Mouse (Mus musculus) brain, embryonic 18.5 days (tissue): ENCODE data around the gene Rnf145.
"Not testable (repeated sequence)": the region's sequence is repeated elsewhere in the genome, so short reads cannot be mapped to it uniquely, and the experiment has no call there.

Experiments used
- DNase-seq: peaks from one replicate; pipeline ENCODE4 v3.0.0-alpha.2; 2012; ENCODE audit warnings: low read depth, low spot score

Rnf145 gene

GRCm38 (mm10) chr11:44562389-44563135 is 43.8 kb downstream of the Rnf145 start:
- DNase-seq, result no peak

DNA sequence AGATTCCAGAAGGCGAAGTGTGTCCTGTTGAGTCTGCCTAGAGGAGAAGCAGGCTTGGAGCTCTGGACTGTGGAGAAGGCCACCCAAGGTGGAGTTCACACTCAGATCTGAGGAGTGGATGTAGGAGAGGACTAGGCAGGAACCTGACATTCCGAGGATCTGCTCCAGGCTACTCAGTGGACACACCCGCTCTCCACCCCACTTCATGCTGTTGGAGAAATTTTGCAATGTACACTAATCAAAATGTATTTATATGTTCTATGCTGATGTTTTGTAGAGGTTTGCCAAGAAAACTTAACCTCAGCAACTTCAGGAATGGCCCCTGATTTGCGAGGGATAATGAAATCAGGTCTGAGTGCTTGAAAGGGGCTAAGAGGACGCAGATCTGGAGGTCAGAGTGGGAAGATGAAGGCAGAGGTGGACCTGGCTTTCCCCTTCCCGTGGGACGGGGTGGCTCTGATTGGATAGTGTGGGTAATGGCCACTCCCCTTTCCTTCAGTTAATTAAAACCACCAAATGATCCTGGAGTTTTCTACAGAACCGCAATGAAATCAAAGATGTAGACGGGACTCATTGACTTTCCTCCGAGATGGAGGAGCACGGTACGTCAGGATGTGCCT is 45.6 kb downstream of the Rnf145 start:
- DNase-seq, result no peak

DNA sequence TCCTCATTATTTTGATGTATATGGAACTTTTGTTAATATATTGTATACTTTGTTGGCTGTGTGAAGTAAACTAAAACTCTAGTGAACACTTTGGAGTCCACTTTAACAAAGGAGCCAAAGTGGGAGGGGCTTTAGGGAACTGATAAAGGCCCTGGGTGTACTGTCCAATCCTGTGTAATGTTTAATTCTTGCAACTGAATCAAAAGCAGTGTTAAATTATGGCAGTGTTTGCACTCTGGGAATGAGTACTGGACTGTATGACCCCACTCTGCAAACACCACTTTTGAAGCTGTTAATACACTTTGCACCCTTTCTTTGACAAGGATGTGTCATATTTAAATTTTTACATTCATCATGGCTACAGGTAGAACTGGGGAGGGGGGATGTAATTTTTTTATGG is 46.2 kb downstream of the Rnf145 start:
- no peak for DNase-seq

DNA sequence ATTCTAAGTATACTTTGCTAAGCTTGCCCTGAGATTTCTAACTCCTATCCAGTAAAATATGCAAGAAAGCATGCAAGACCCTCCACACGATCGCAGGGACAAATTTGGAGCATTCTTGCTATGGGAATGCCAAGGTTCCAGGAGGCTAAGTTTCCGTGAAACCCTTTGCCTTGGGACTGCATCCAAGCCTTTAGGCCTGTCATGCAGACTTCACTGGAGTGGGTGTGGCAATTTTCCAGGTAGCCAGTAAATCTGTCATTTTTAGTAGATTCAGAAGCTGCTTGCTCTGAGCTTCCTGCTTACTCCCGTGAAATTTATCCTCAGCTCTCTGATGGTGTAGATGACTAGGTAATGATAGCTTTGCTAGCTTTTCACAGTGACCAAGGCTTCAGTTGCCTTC is 51.6 kb downstream of the Rnf145 start:
- DNase-seq, result not testable (repeated sequence)

DNA sequence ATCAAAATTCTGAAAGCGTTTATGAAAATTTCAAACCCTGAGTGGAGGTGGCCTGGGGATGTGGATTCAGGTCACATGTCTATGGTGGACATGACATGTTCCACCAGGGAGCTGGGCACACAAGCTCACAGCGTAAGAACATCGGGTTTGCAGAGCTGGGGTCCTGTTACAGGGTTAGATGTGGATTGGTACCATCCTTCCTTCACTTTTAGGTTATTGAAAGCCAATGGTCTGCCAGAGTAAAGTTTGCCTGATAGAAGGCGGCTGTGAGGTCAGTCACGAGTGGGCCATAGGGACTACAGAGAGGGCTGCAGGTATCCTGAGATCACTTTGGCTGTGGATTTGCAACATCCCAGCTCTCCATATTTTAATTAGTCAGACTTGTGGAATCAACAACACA is 54.0 kb downstream of the Rnf145 start:
- no peak for DNase-seq

DNA sequence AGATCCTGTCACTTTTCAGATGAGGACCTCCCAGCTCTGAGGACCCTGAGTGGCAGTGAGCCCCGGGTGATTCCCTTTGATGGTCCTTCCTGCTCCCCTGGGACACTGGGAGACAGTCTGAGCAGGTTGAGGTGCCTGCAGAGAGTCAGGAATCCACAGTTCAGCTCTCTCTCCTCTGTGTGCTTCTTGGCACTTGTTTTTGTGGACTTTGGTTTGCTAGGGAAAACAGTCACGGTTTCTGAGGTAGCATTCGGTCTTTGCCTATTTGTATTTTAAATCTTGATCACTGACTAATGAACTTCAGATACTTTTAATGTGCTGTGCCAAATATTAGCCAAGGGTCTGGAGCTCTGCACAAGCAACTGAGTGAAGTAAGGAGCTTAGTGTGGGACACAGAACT is 54.6 kb downstream of the Rnf145 start:
- no peak for DNase-seq

GRCm38 (mm10) chr11:44574391-44574790 is 55.6 kb downstream of the Rnf145 start:
- no peak for DNase-seq

- DNase-seq, result no peak
Measured at GRCm38 (mm10) chr11:44574820-44575219, 56.1 kb downstream of the Rnf145 start.

GRCm38 (mm10) chr11:44577911-44578310 is 59.1 kb downstream of the Rnf145 start:
- no peak for DNase-seq

DNA sequence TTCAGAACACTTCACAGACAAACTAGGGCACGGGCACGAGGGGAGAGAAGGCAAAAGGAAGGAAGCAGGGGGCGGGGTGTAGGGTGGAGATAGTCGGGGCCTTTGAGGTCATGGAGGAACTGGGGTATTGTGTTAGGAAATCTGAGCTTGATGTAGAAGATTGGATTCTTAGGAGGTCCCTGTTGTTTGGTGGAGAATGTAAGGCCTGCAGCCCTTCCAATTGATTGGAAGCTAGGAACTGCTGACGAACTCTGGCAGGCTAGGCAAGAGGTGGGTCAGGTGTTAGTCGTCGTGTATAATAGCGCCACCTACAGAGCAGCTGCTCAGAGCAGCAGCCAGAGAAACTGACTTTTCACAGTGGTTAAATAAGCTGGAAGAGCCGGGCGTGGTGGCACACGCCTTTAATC is 62.5 kb downstream of the Rnf145 start:
- no peak for DNase-seq

- peak; percentile 67 for DNase-seq
Measured at GRCm38 (mm10) chr11:44586047-44586696, 67.4 kb downstream of the Rnf145 start.

DNA sequence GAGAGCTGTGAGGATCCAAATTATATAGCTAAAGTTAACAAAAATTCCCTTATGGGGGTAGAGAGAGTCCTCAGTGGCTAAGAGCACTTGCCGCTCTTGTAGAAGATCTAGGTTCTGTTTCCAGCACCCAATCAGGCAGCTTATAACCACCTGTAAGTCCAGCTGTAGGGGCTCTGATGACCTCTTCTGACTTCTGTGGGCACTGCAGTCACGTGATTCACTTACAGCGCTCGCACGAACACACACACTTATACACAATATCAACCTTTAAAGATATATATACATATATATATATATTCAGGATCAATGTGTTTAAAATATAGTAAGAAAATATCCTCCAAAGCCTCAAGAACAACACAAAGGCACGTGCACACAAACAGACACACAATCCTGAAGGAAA is 74.3 kb downstream of the Rnf145 start:
- DNase-seq, result no peak

GRCm38 (mm10) chr11:44594768-44595167 is 76.0 kb downstream of the Rnf145 start:
- no peak for DNase-seq

DNA sequence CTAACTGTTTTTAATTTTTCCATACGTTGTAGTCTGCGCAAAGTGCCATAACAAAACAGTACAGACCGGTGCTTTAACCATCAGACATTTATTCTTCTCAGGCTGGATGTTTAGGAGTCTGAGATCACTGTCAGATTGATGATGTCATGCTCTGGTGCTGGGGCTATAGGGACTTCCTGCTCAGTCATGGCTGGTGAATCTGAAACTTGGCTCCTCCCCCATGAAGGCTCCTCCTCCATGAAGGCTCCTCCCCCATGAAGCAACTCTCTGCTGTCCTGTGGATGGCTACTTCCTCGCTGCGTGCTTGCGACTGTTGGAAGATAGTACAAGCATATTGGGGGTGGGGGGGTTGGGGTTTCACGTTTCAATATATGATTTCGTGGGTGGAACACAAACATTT is 88.1 kb downstream of the Rnf145 start:
- DNase-seq, result no peak

- no peak for DNase-seq
Measured at GRCm38 (mm10) chr11:44608646-44609045, 89.9 kb downstream of the Rnf145 start.

- DNase-seq, result peak; percentile 74
Measured at GRCm38 (mm10) chr11:44610971-44611781, 92.4 kb downstream of the Rnf145 start.

DNA sequence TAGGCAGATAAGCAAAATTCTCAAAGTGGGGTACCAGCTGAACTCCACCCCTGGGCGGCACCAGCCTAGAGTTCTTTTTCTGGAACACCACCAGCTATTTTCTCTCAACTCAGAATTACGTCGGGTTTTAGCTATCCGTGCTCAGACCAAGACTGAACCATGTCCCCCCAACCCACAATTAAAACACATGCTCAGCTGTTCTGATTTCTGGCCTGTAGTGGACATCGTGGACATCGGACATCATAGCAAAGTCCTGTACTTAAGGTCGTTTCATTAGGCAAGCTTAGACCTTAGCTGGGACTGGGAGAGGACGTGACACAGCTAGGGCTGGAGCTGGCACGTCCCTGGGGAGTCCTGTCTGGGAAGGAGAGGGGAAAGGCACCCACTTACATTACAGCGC is 93.4 kb downstream of the Rnf145 start:
- DNase-seq, result no peak

DNA sequence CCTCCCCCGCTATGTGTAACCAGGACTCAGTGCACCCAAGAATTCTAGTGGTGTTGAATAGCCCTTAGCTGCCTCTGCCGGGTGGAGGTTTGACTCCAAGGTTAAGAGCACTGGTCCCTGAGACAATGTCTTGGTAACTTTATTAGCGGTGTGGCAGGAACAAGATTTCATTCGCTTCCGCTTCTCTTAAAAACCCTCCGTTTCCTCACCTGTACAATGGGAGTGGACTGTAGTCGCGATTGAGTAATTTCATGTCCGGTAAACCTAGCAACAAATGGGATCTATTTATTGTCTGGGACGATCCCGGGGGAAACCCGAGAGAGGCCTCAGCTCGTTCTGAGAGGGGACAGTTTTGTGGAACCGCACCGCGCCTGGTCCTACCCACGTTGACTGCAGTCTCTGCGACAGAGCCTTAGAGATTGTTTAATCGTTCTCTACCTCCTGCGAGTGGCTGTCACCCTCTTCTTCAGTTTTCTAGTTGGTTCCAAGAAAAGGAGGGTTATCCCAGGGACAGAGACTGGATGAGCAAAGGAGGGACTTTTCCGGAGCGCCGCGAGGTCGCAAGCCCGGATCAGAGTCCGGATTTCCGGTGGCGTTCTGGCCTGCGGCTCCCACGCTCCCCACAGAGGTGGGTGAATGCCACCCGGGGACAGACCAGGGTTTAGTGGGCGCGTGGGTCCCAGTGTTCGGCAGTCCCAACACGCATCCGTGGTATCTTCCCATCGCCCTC is 94.1 kb downstream of the Rnf145 start:
- DNase-seq, result no peak

DNA sequence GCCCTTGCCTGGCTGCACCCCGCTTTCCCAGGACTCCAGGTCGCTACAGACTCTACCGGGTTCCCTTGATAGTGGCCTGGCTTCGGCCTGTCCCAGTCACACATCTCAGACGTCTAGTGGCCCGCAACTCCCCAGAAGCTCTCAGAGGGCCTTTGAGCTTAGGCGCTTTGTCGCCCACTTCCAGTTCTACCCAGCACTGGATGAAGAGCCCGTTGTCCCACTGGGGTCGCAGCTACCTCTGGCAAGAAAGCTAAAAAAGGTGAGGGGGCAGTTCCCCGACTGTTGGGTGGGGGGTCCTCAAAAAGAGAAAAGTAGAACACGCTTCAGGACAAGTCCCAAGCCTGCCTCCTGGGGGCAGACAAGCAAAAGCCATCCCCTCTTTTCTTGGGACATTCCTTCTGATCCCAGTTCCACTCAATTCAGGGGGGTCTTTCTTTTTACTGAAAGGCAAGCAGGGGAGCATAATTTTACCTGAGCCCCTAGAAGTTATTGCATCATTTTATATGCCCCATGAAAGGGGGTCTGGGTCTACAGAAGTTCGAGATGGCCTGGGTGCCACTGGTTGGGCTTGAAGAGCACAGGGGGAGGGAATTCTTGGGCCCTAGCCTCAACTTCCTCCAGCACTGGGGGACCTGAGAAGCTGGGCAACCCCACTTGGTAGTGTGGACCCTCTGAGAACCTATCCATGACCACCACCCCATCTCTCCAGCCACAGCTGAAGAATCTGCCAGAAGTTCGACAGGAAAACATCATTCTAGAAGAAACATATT is 94.8 kb downstream of the Rnf145 start:
- no peak for DNase-seq
